Mouse (Mus musculus) hindbrain, embryonic 13.5 days (tissue): ENCODE measurements around the gene Arf5. TPM values are rescaled to one million over a fixed set of nuclear protein-coding genes. Genes with fewer than 3 reads are reported as not detected.

ENCODE experiments used
- ATAC-seq: fragments of 200-750 bp; cut with Nextera tagmentation; 2 replicates; pipeline ENCODE4 v1.8.0; 2017; ENCODE audit warnings: moderate TSS enrichment; ENCODE audit not compliant: low FRiP score
- H3K27ac ChIP-seq: fragments of 300-500 bp; sonication (generic); 2 replicates; pipeline ENCODE4 v1.5.1; 2015; ENCODE audit warnings: inconsistent platforms, mild to moderate bottlenecking, moderate library complexity
- H3K27me3 ChIP-seq: fragments of 300-500 bp; sonication (generic); 2 replicates; pipeline ENCODE4 v1.6.1; 2015; ENCODE audit warnings: mild to moderate bottlenecking, inconsistent platforms
- H3K36me3 ChIP-seq: fragments of 300-500 bp; sonication (generic); 2 replicates; pipeline ENCODE4 v1.6.1; 2015; ENCODE audit warnings: mild to moderate bottlenecking, inconsistent platforms
- H3K4me1 ChIP-seq: fragments of 300-500 bp; sonication (generic); replicated peaks from 2 replicates; pipeline ENCODE4 v1.6.1; 2015; ENCODE audit warnings: inconsistent platforms
- H3K4me2 ChIP-seq: fragments of 300-500 bp; sonication (generic); 2 replicates; pipeline ENCODE4 v1.6.1; 2015; ENCODE audit warnings: inconsistent platforms, mild to moderate bottlenecking, moderate library complexity
- H3K4me3 ChIP-seq: fragments of 300-500 bp; sonication (generic); 2 replicates; pipeline ENCODE4 v1.5.1; 2015; ENCODE audit warnings: mild to moderate bottlenecking, inconsistent platforms
- H3K9ac ChIP-seq: fragments of 300-500 bp; sonication (generic); 2 replicates; pipeline ENCODE4 v1.6.1; 2015; ENCODE audit warnings: mild to moderate bottlenecking, inconsistent platforms
- H3K9me3 ChIP-seq: fragments of 300-500 bp; sonication (generic); 2 replicates; pipeline ENCODE4 v1.6.1; 2016; ENCODE audit warnings: inconsistent platforms
- WGBS: fragments of 180-500 bp; shearing (Covaris S2); methylation state at CpG from one replicate; pipeline ENCODE4 v1.1.7; 2015; 5-methylcytosine and 5-hydroxymethylcytosine counted together
- polyA plus RNA-seq: library from polyadenylated mRNA; unstranded; fragments of >200 nt; fragmentation: Nextera tagmentation; extraction: Ambion mirVana; gene quantifications from 2 replicates; pipeline ENCODE4 v1.2.1, GENCODE M21; 2015

The Arf5 gene
- polyA plus RNA-seq, 1 experiment from 2014 or later, result 406 TPM

DNA sequence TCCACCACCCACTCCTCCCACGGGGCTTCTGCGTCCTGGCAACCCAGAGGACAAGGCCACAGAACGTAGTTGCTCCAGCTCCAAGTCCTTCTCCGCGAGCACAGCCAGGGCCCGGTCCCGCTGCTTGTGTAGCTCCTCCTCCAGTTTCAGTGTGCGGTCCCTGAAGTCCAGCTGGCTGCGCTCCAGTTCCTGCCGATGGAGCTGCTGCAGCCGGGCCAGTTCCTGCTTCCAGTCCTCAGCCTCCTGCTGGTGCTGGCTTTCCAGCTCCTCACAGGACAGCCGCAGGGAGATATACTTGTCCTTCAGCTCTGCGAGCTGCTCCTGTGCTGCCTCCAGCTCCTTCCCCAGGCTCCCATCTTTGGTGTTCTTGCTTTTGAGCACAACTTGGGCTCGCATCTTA is 4.9 kb upstream of the Arf5 start:
- no peak overlapping the region for H3K4me3 ChIP-seq
- no peaks in the 10 kb centered on the region for H3K9me3 ChIP-seq
- ATAC-seq, result no peak
- H3K27ac ChIP-seq, result no peak overlapping the region
- WGBS, result 78% methylated on average over 14 of the region's 14 CpGs
- H3K4me1 ChIP-seq, result peaks cover 51% of the 10 kb centered on the region
- no peak overlapping the region for H3K4me2 ChIP-seq
- H3K27me3 ChIP-seq, result no peaks in the 10 kb centered on the region
- no peak overlapping the region for H3K9ac ChIP-seq
- peaks cover 47% of the 10 kb centered on the region for H3K36me3 ChIP-seq

DNA sequence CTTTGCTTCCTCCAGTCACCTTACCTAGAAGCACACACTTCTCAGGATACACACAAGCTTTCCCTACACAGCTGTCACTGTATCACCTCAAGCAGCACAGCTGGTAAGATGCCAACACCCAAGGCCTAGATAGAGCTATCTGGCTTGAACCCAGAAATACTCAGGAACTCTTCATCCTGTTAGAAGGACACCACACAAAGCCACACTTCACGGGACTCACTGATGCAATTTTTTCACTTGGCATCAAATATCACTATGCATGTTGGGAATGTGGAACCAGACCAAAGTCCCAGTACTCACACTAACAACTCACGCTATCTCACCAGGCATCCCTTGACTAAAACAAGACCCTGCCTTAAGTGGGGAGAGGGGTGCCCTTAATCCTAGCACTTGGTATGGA is 3.7 kb upstream of the Arf5 start:
- peak overlapping the region; percentile 97 for H3K4me2 ChIP-seq
- 89% methylated on average over 2 of the region's 2 CpGs for WGBS

GRCm38 (mm10) chr6:28420361-28420760 is 3.0 kb upstream of the Arf5 start:
- peak overlapping the region; percentile 89 for H3K9ac ChIP-seq
- WGBS, result 82% methylated on average over 17 of the region's 17 CpGs

More for the DNA sequence above, 3.7 kb upstream of the Arf5 start:
- Histone ChIP-seq H3K9ac (no peak overlapping the region), H3K27ac (no peak overlapping the region), H3K9me3 (no peaks in the 10 kb centered on the region), H3K4me1 (peaks cover 58% of the 10 kb centered on the region), H3K4me3 (peak overlapping the region; percentile 92; the same call in 1 of the 2 replicates), H3K27me3 (no peaks in the 10 kb centered on the region), H3K36me3 (peaks cover 45% of the 10 kb centered on the region)
- no peak for ATAC-seq

GRCm38 (mm10) chr6:28420865-28421264 is 2.5 kb upstream of the Arf5 start:
- Histone ChIP-seq H3K27ac (no peak overlapping the region), H3K36me3 (peaks cover 37% of the 10 kb centered on the region), H3K4me2 (peak overlapping the region; percentile 97), H3K9me3 (no peaks in the 10 kb centered on the region), H3K4me3 (peak overlapping the region; percentile 92), H3K4me1 (peaks cover 70% of the 10 kb centered on the region), H3K27me3 (no peaks in the 10 kb centered on the region), H3K9ac (peak overlapping the region; percentile 89)
- no peak for ATAC-seq
- 25% methylated on average over 13 of the region's 13 CpGs for WGBS

More at GRCm38 (mm10) chr6:28420361-28420760, 3.0 kb upstream of the Arf5 start:
- no peak for ATAC-seq
- Histone ChIP-seq H3K4me2 (peak overlapping the region; percentile 97), H3K27ac (no peak overlapping the region), H3K4me3 (peak overlapping the region; percentile 92), H3K27me3 (no peaks in the 10 kb centered on the region), H3K9me3 (no peaks in the 10 kb centered on the region), H3K4me1 (peaks cover 65% of the 10 kb centered on the region), H3K36me3 (peaks cover 38% of the 10 kb centered on the region)

GRCm38 (mm10) chr6:28421469-28422000 is 1.8 kb upstream of the Arf5 start:
- H3K4me3 ChIP-seq, result peak overlapping the region; percentile 92
- WGBS, result under 1% methylated on average over 27 of the region's 27 CpGs
- peak; percentile 80 for ATAC-seq
- H3K36me3 ChIP-seq, result peaks cover 37% of the 10 kb centered on the region
- H3K9me3 ChIP-seq, result no peaks in the 10 kb centered on the region
- H3K4me2 ChIP-seq, result peak overlapping the region; percentile 97
- H3K27ac ChIP-seq, result peak overlapping the region; percentile 68
- peaks cover 74% of the 10 kb centered on the region for H3K4me1 ChIP-seq
- peak overlapping the region; percentile 89 for H3K9ac ChIP-seq
- no peaks in the 10 kb centered on the region for H3K27me3 ChIP-seq

GRCm38 (mm10) chr6:28422651-28423290 is 589 bp upstream of the Arf5 start:
- ATAC-seq, result no peak
- Histone ChIP-seq H3K36me3 (peaks cover 35% of the 10 kb centered on the region), H3K27me3 (no peaks in the 10 kb centered on the region), H3K4me1 (peaks cover 66% of the 10 kb centered on the region), H3K27ac (peak overlapping the region; percentile 59; the same call in 1 of the 2 replicates), H3K4me2 (peak overlapping the region; percentile 69), H3K4me3 (peak overlapping the region; percentile 91), H3K9ac (no peak overlapping the region), H3K9me3 (no peaks in the 10 kb centered on the region)
- 74% methylated on average over 15 of the region's 15 CpGs for WGBS

DNA sequence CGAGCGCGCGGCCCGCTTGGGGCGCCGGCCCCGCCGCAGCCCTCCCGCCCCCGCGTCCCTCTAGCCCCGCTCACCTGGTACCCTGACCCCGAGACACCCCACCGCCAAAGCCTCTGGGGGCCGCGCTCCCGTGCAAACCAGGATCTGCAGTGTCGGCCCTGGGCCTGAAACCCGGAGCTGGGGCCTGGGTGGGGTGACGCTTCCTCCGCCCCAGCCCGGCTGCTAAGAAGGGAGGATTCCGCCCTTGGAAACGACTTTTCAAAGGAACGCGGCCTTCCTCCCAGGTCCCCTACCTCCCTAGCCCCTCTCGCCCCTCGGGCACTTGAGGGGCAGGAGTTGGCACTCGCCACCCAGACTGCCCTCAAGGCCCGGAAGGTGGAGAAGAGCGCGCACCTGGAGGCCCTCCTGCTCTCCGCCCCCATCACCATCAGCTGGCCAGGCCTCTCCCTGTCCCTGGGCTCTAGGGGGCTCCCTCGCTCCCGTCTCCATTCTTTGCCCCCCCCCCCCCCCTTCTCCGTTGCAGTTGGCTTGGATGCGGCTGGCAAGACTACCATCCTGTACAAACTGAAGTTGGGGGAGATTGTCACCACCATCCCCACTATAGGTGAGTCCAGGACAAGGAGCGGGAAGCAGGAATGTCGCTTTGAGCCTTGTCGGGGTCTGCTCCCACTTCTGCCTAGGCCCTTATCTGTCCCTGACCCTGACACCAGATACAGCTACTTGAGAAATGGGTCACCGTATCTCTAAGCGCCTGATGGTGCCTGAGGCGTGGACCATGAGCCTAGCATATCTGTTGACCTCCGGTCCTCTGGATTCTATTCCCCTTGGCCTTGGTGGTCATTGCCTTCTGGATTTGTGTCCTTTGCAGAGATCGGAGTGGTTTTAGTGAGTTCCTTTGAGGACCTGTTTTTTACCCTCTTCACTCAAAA is 671 bp downstream of the Arf5 start:
- Histone ChIP-seq H3K4me3 (peak overlapping the region; percentile 91), H3K4me1 (peaks cover 55% of the 10 kb centered on the region), H3K27ac (peak overlapping the region; percentile 88), H3K9ac (peak overlapping the region; percentile 97), H3K27me3 (no peaks in the 10 kb centered on the region), H3K4me2 (peak overlapping the region; percentile 69), H3K36me3 (peaks cover 24% of the 10 kb centered on the region), H3K9me3 (no peaks in the 10 kb centered on the region)
- WGBS, result 11% methylated on average over 40 of the region's 46 CpGs
- peak; percentile 67 for ATAC-seq

DNA sequence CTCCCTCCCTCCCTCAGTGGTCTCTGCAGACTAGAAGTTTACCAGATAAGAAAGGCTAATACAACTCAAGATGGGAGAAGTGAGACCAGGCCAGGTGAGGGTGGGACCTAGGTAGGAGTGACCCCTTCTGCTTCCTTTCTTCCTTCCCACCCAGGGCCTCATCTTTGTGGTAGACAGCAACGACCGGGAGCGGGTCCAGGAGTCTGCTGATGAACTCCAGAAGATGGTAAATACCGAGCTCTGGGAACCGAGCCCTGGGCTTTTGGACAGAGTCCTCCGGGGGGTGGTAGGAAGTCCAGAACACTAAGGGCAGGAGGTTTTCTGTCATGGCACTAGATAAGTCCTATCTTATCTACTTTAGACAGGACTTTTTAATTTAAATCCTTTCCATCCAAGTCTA is 1.7 kb downstream of the Arf5 start:
- Histone ChIP-seq H3K27me3 (no peaks in the 10 kb centered on the region), H3K36me3 (peaks cover 22% of the 10 kb centered on the region), H3K4me1 (peaks cover 45% of the 10 kb centered on the region), H3K9ac (no peak overlapping the region), H3K4me3 (no peak overlapping the region; the same call in 1 of the 2 replicates), H3K4me2 (peak overlapping the region; percentile 69), H3K9me3 (no peaks in the 10 kb centered on the region), H3K27ac (no peak overlapping the region)
- ATAC-seq, result no peak
- WGBS, result 94% methylated on average over 6 of the region's 6 CpGs

GRCm38 (mm10) chr6:28427096-28427839 is 3.9 kb downstream of the Arf5 start, which contains the start of gene Fscn3:
Gene Fscn3 (plus strand): TSS chr6:28427789.
- WGBS, result 75% methylated on average over 3 of the region's 3 CpGs
- Histone ChIP-seq H3K9me3 (no peaks in the 10 kb centered on the region), H3K9ac (no peak within 1 kb of the TSS), H3K4me3 (no peak within 1 kb of the TSS), H3K4me1 (peaks cover 28% of the 10 kb centered on the region), H3K4me2 (no peak within 1 kb of the TSS), H3K27ac (no peak within 1 kb of the TSS), H3K36me3 (peaks cover 22% of the 10 kb centered on the region), H3K27me3 (no peaks in the 10 kb centered on the region)
- ATAC-seq, result no peak

DNA sequence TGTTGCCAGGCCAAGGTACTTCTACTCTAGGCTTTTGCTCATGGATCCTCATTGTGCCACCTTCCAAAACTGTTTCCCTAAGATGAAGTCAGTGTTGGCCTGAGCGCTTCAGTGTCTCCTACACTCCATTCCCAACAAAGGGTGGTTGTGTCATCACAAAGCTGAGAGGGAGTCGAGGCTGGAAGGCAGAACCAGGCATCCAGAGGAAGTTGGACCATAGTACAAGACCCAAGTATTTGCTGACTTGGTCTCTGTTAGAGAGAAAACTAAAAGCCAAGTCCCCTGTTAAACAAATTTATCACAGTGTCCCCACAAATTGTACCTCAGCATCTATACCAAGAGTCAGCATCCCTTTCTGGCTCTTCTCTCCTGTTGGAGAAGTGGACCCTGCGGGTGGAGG is 4.9 kb downstream of the Arf5 start, which contains the start of gene Gcc1:
Gcc1 (minus strand) TSS at position 101 of the 400 bp plus-strand sequence.
- Histone ChIP-seq H3K9ac (no peak within 1 kb of the TSS), H3K27me3 (no peaks in the 10 kb centered on the region)
- ATAC-seq, result no peak

DNA sequence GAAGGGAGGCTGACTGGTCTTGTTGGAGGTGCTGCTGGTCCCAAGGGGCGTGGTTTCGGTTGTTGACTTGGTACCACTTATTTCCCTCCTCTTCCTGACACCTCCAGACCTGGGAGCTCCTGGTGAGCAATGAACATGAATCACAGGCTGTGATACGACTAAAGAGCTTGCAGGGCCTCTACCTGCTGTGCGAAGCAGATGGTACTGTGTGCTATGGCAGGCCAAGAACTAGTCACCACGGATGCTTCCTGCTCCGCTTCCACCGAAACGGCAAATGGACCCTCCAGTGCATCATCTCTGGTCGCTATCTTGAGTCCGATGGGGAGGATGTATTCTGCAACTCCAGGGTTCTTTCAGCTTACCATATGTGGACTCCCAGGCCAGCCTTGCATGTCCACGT is 6.5 kb downstream of the Arf5 start:
- H3K27me3 ChIP-seq, result no peaks in the 10 kb centered on the region
- WGBS, result 88% methylated on average over 11 of the region's 11 CpGs
- no peak overlapping the region for H3K27ac ChIP-seq
- peaks cover 14% of the 10 kb centered on the region for H3K4me1 ChIP-seq
- H3K4me3 ChIP-seq, result no peak overlapping the region
- H3K36me3 ChIP-seq, result peaks cover 22% of the 10 kb centered on the region
- H3K9me3 ChIP-seq, result no peaks in the 10 kb centered on the region
- no peak overlapping the region for H3K9ac ChIP-seq
- H3K4me2 ChIP-seq, result no peak overlapping the region
- ATAC-seq, result no peak

More for the DNA sequence above, 4.9 kb downstream of the Arf5 start, which contains the start of gene Gcc1:
- H3K4me3 ChIP-seq, result no peak within 1 kb of the TSS
- peaks cover 22% of the 10 kb centered on the region for H3K36me3 ChIP-seq
- H3K9me3 ChIP-seq, result no peaks in the 10 kb centered on the region
- no peak within 1 kb of the TSS for H3K27ac ChIP-seq
- no peak within 1 kb of the TSS for H3K4me2 ChIP-seq
- peaks cover 23% of the 10 kb centered on the region for H3K4me1 ChIP-seq
- 86% methylated on average over 3 of the region's 3 CpGs for WGBS
